Mouse (Mus musculus) forebrain, embryonic 16.5 days (tissue): ENCODE data around the gene Zmynd15. TPM values are rescaled to one million over a fixed set of nuclear protein-coding genes. Genes with fewer than 3 reads are reported as not detected.
"Not testable (repeated sequence)": the region's sequence is repeated elsewhere in the genome, so short reads cannot be mapped to it uniquely, and the experiment has no call there.

Source experiments
- ATAC-seq: fragments of 200-750 bp; cut with Nextera tagmentation; 2 replicates; pipeline ENCODE4 v1.8.0; 2017; ENCODE audit warnings: mild to moderate bottlenecking, moderate library complexity
- H3K27ac ChIP-seq: fragments of 300-500 bp; sonication (generic); 2 replicates; pipeline ENCODE4 v1.5.1; 2014; ENCODE audit warnings: low read length, control low read depth
- H3K27me3 ChIP-seq: fragments of 300-500 bp; sonication (generic); replicated peaks from 2 replicates; pipeline ENCODE4 v1.6.1; 2014; ENCODE audit warnings: low read length; ENCODE audit not compliant: control insufficient read depth, insufficient read depth
- H3K36me3 ChIP-seq: fragments of 300-500 bp; sonication (generic); 2 replicates; pipeline ENCODE4 v1.6.1; 2014; ENCODE audit not compliant: control insufficient read depth, insufficient read depth
- H3K4me1 ChIP-seq: fragments of 300-500 bp; sonication (generic); replicated peaks from 2 replicates; pipeline ENCODE4 v1.6.1; 2014; ENCODE audit warnings: low read length; ENCODE audit not compliant: control insufficient read depth, insufficient read depth
- H3K4me2 ChIP-seq: fragments of 300-500 bp; sonication (generic); 2 replicates; pipeline ENCODE4 v1.6.1; 2014; ENCODE audit warnings: mild to moderate bottlenecking, low read length, control low read depth
- H3K4me3 ChIP-seq: fragments of 300-500 bp; sonication (generic); replicated peaks from 2 replicates; pipeline ENCODE4 v1.5.1; 2014; ENCODE audit warnings: mild to moderate bottlenecking, low read length, control low read depth
- H3K9ac ChIP-seq: fragments of 300-500 bp; sonication (generic); replicated peaks from 2 replicates; pipeline ENCODE4 v1.6.1; 2014; ENCODE audit warnings: low read depth, low read length, control low read depth
- H3K9me3 ChIP-seq: fragments of 300-500 bp; sonication (generic); 2 replicates; pipeline ENCODE4 v1.6.1; 2016; ENCODE audit warnings: low read length; ENCODE audit not compliant: control insufficient read depth
- WGBS: fragments of 180-500 bp; shearing (Covaris S2); extraction: QIAGEN DNeasy Blood & Tissue Kit; methylation state at CpG from one replicate; pipeline ENCODE4 v1.1.7; 2014; 5-methylcytosine and 5-hydroxymethylcytosine counted together
- polyA plus RNA-seq: library from polyadenylated mRNA; unstranded; fragments of >200 nt; fragmentation: Nextera tagmentation; extraction: Ambion mirVana; gene quantifications from 2 replicates; pipeline ENCODE4 v1.2.1, GENCODE M21; 2015

The Zmynd15 gene
- 0.46 and 0.90 TPM in 2 replicates for polyA plus RNA-seq

DNA sequence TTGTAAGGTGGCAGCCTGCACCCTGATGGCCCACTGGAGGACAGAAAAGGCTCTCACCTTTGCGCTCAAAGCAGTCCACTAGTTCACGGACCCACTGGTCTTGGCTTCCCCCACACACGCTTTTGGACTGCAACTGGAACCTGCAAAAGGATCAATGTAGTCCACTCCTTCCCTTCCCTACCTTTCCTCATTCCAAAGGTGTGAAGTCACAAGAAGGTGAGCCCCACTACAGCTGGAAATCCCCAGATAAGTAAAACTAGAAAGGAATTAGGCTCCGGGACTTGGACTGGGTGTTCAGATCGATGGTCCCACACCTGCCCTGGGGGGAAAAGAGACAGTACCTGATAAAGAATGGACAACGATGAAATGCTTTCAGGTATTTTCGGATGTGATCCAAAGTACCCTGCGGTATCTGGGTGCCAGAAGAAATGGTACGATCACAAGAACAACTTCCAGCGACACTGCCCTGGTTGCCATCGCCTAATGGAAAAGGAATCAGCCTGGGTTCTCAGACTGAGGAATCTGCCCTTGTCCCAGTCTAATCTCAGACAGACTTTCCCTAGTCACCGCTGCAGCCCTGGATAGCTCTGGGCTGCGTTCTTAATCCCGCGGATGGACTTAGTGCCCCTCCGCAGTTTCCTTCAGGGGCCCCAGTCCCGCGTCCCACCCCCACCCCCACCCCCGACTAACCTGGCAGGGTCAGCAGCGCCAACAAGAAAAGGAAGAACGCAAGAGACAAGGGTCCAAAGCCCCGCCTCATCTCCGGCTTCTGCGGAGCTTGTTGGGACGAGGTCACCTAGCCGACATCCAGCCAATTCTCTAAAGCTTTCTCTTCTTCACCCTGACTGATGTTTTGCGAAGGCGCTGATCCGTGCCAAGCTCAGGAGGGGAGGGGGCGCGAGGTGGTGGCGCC, at the start of gene Zmynd15:
Gene Zmynd15, plus strand, starts transcription at position 746 of the 913 bp plus-strand sequence.
- 21% methylated on average over 29 of the region's 32 CpGs for WGBS
- H3K9ac ChIP-seq = peak within 1 kb of the TSS; percentile 56
- H3K9me3 ChIP-seq = no peaks in the 10 kb centered on the region
- no peak within 1 kb of the TSS for H3K27ac ChIP-seq
- peaks cover 21% of the 10 kb centered on the region for H3K27me3 ChIP-seq
- H3K4me2 ChIP-seq = peak within 1 kb of the TSS; percentile 72
- no peak for ATAC-seq
- peak within 1 kb of the TSS; percentile 43 for H3K4me3 ChIP-seq
- H3K4me1 ChIP-seq = peaks cover 10% of the 10 kb centered on the region
- no peaks in the 10 kb centered on the region for H3K36me3 ChIP-seq

- no peaks in the 10 kb centered on the region for H3K27me3 ChIP-seq
- no peaks in the 10 kb centered on the region for H3K36me3 ChIP-seq
- H3K4me1 ChIP-seq = peaks cover 19% of the 10 kb centered on the region
- H3K9ac ChIP-seq = peak within 1 kb of the TSS; percentile 99
- H3K27ac ChIP-seq = peak within 1 kb of the TSS; percentile 83
- 1% methylated on average over 59 of the region's 59 CpGs for WGBS
- H3K4me3 ChIP-seq = peak within 1 kb of the TSS; percentile 95
- peak; percentile 99 for ATAC-seq
- H3K4me2 ChIP-seq = peak within 1 kb of the TSS; percentile 77
- H3K9me3 ChIP-seq = no peaks in the 10 kb centered on the region
Measured at GRCm38 (mm10) chr11:70409594-70410296, 49.5 kb upstream of the Zmynd15 start, which contains the start of gene Pelp1. Gene Pelp1 (minus strand): TSS chr11:70410031.

GRCm38 (mm10) chr11:70410297-70410643, 49.0 kb upstream of the Zmynd15 start:
- Histone ChIP-seq H3K36me3 (no peaks in the 10 kb centered on the region), H3K27ac (peak overlapping the region; percentile 83), H3K4me3 (peak overlapping the region; percentile 95), H3K4me1 (peaks cover 19% of the 10 kb centered on the region), H3K4me2 (peak overlapping the region; percentile 77), H3K27me3 (no peaks in the 10 kb centered on the region), H3K9ac (peak overlapping the region; percentile 99), H3K9me3 (no peaks in the 10 kb centered on the region)
- ATAC-seq = no peak
- 60% methylated on average over 6 of the region's 6 CpGs for WGBS

- H3K4me2 ChIP-seq = no peak overlapping the region
Measured at GRCm38 (mm10) chr11:70412591-70412990, 46.6 kb upstream of the Zmynd15 start.

DNA sequence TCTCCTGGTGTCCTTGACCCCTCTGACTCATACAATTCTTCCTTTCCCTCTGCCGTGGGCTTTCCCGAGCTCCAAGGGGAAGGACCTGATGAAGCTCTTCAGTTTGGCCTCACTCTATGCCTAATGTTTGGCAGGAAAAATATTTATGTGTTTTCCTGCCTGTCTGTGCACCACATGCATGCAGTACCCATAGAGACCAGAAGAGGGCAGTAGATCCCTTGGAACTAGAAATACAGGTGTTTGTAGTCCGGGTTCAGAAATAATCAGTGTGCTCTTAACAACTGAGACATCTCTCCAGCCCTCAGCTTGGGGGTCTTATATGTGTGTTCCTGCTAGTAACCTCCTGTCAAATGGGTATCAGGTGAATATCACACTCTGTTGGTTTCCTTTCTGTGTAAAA, 45.3 kb upstream of the Zmynd15 start:
- Histone ChIP-seq H3K9me3 (no peaks in the 10 kb centered on the region), H3K4me3 (no peak overlapping the region), H3K4me1 (peaks cover 5% of the 10 kb centered on the region), H3K27ac (no peak overlapping the region), H3K9ac (no peak overlapping the region), H3K27me3 (no peaks in the 10 kb centered on the region), H3K4me2 (no peak overlapping the region), H3K36me3 (no peaks in the 10 kb centered on the region)
- WGBS = 5% methylated on average over 3 of the region's 3 CpGs
- ATAC-seq = no peak

More at GRCm38 (mm10) chr11:70412591-70412990, 46.6 kb upstream of the Zmynd15 start:
- WGBS = 82% methylated on average over 5 of the region's 5 CpGs
- Histone ChIP-seq H3K4me3 (no peak overlapping the region), H3K27ac (no peak overlapping the region), H3K4me1 (peaks cover 17% of the 10 kb centered on the region), H3K27me3 (no peaks in the 10 kb centered on the region), H3K36me3 (no peaks in the 10 kb centered on the region), H3K9ac (no peak overlapping the region), H3K9me3 (no peaks in the 10 kb centered on the region)
- no peak for ATAC-seq

DNA sequence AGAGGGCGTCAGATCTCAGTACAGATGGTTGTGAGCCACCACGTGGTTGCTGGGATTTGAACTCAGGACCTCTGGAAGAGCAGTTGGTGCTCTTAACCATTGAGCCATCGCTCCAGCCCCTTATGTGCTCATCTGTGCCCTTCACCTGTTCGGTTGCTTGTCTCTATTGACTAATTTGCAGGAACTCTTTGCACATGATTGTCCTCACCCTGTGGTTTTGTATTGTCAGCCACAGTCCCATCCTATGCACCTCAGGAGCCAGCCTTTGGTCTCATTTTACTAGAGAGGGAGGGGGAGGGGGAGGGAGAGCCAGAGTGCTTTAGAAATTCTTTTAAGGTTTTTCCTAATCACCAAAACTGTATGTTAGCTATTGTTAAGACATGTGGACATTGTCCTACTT, 41.0 kb upstream of the Zmynd15 start:
- Histone ChIP-seq H3K9ac (no peak overlapping the region), H3K4me3 (no peak overlapping the region), H3K36me3 (no peaks in the 10 kb centered on the region), H3K27me3 (no peaks in the 10 kb centered on the region), H3K9me3 (no peaks in the 10 kb centered on the region), H3K4me1 (no peaks in the 10 kb centered on the region), H3K27ac (no peak overlapping the region), H3K4me2 (no peak overlapping the region)
- 64% methylated on average over 4 of the region's 4 CpGs for WGBS
- ATAC-seq = no peak

- WGBS = 71% methylated on average over 5 of the region's 5 CpGs
- Histone ChIP-seq H3K27me3 (no peaks in the 10 kb centered on the region), H3K4me2 (no peak overlapping the region), H3K9ac (no peak overlapping the region), H3K36me3 (no peaks in the 10 kb centered on the region), H3K4me3 (no peak overlapping the region), H3K4me1 (no peaks in the 10 kb centered on the region), H3K9me3 (no peaks in the 10 kb centered on the region), H3K27ac (no peak overlapping the region)
- no peak for ATAC-seq
Measured at GRCm38 (mm10) chr11:70419486-70419885, 39.7 kb upstream of the Zmynd15 start.

- 58% methylated on average over 6 of the region's 6 CpGs for WGBS
- H3K27me3 ChIP-seq, H3K4me1 ChIP-seq, ATAC-seq, H3K36me3 ChIP-seq, H3K9me3 ChIP-seq, H3K9ac ChIP-seq, H3K27ac ChIP-seq, H3K4me2 ChIP-seq, H3K4me3 ChIP-seq: not testable (repeated sequence)
Measured at GRCm38 (mm10) chr11:70426598-70426997, 32.6 kb upstream of the Zmynd15 start.

GRCm38 (mm10) chr11:70431574-70431973, 27.7 kb upstream of the Zmynd15 start:
- no peaks in the 10 kb centered on the region for H3K9me3 ChIP-seq
- H3K4me3 ChIP-seq = peak overlapping the region; percentile 79
- peak overlapping the region; percentile 52 for H3K4me2 ChIP-seq
- peak overlapping the region; percentile 93; the same call in 1 of the 2 replicates for H3K9ac ChIP-seq
- no peak for ATAC-seq
- 29% methylated on average over 5 of the region's 5 CpGs for WGBS
- H3K27me3 ChIP-seq = no peaks in the 10 kb centered on the region
- peaks cover 23% of the 10 kb centered on the region for H3K4me1 ChIP-seq
- H3K27ac ChIP-seq = peak overlapping the region; percentile 95
- 0 out of 2 replicates have a peak, but pooled peaks cover under 1% of the 10 kb centered on the region for H3K36me3 ChIP-seq
